Mouse (Mus musculus) midbrain, embryonic 14.5 days (tissue): ENCODE measurements around the gene Mfsd5. TPM values are rescaled to one million over a fixed set of nuclear protein-coding genes. Genes with fewer than 3 reads are reported as not detected.

Experiments used
- ATAC-seq: fragments of 200-750 bp; cut with Nextera tagmentation; 2 replicates; pipeline ENCODE4 v1.8.0; 2017; ENCODE audit warnings: moderate number of reproducible peaks, moderate library complexity; ENCODE audit not compliant: low FRiP score, low TSS enrichment
- DNase-seq: peaks from one replicate; pipeline ENCODE4 v3.0.0-alpha.2; 2015
- H3K27ac ChIP-seq: fragments of 300-500 bp; sonication (generic); replicated peaks from 2 replicates; pipeline ENCODE4 v1.5.1; 2014; ENCODE audit warnings: mild to moderate bottlenecking, low read depth, low read length, moderate library complexity
- H3K27me3 ChIP-seq: fragments of 300-500 bp; sonication (generic); 2 replicates; pipeline ENCODE4 v1.6.1; 2014; ENCODE audit warnings: low read length, control low read depth, mixed read lengths; ENCODE audit not compliant: control insufficient read depth, insufficient read depth
- H3K36me3 ChIP-seq: fragments of 300-500 bp; sonication (generic); 2 replicates; pipeline ENCODE4 v1.6.1; 2014; ENCODE audit warnings: low read length, control low read depth; ENCODE audit not compliant: control insufficient read depth, insufficient read depth
- H3K4me1 ChIP-seq: fragments of 300-500 bp; sonication (generic); 2 replicates; pipeline ENCODE4 v1.6.1; 2014; ENCODE audit warnings: mild to moderate bottlenecking, antibody characterized with exemption, low read length, control low read depth; ENCODE audit not compliant: control insufficient read depth, insufficient read depth
- H3K4me2 ChIP-seq: fragments of 300-500 bp; sonication (generic); 2 replicates; pipeline ENCODE4 v1.6.1; 2014; ENCODE audit warnings: mild to moderate bottlenecking, low read length, moderate library complexity
- H3K4me3 ChIP-seq: fragments of 300-500 bp; sonication (generic); replicated peaks from 2 replicates; pipeline ENCODE4 v1.5.1; 2014; ENCODE audit warnings: low read depth, low read length
- H3K9ac ChIP-seq: fragments of 300-500 bp; sonication (generic); replicated peaks from 2 replicates; pipeline ENCODE4 v1.6.1; 2014; ENCODE audit warnings: mild to moderate bottlenecking, low read length, moderate library complexity
- H3K9me3 ChIP-seq: fragments of 300-500 bp; sonication (generic); 2 replicates; pipeline ENCODE4 v1.6.1; 2016; ENCODE audit warnings: low read length, control low read depth, mixed read lengths; ENCODE audit not compliant: control insufficient read depth
- WGBS: fragments of 180-500 bp; shearing (Covaris S2); extraction: QIAGEN DNeasy Blood & Tissue Kit; methylation state at CpG from one replicate; pipeline ENCODE4 v1.1.7; 2014; 5-methylcytosine and 5-hydroxymethylcytosine counted together
- polyA plus RNA-seq: library from polyadenylated mRNA; unstranded; fragments of >200 nt; fragmentation: Nextera tagmentation; extraction: Ambion mirVana; gene quantifications from 2 replicates; pipeline ENCODE4 v1.2.1, GENCODE M21; 2014

Mfsd5 gene
- polyA plus RNA-seq: 51.9 and 53.3 TPM in 2 replicates

GRCm38 (mm10) chr15:102279092-102279782 lies at the start of gene Mfsd5:
TSS of gene Mfsd5 (plus strand) at chr15:102279454.
- peaks cover 14% of the 10 kb centered on the region for H3K36me3 ChIP-seq
- ATAC-seq: peak; percentile 96

GRCm38 (mm10) chr15:102230408-102231321 lies 48.6 kb upstream of the Mfsd5 start:
- Histone ChIP-seq H3K27ac (no peak overlapping the region), H3K9me3 (no peaks in the 10 kb centered on the region), H3K4me1 (0 out of 2 replicates have a peak, but pooled peaks cover 5% of the 10 kb centered on the region), H3K9ac (no peak overlapping the region), H3K36me3 (no peaks in the 10 kb centered on the region), H3K4me2 (no peak overlapping the region), H3K4me3 (no peak overlapping the region), H3K27me3 (no peaks in the 10 kb centered on the region)
- DNase-seq (no peak), ATAC-seq (no peak)
- WGBS: 83% methylated on average over 17 of the region's 17 CpGs

More at GRCm38 (mm10) chr15:102279092-102279782, at the start of gene Mfsd5:
- H3K4me1 ChIP-seq: peaks cover 10% of the 10 kb centered on the region
- H3K27me3 ChIP-seq: no peaks in the 10 kb centered on the region
- DNase-seq: peak; percentile 96
- H3K27ac ChIP-seq: peak within 1 kb of the TSS; percentile 84
- peak within 1 kb of the TSS; percentile 86 for H3K9ac ChIP-seq
- under 1% methylated on average over 65 of the region's 65 CpGs for WGBS
- H3K4me3 ChIP-seq: peak within 1 kb of the TSS; percentile 83
- H3K4me2 ChIP-seq: peak within 1 kb of the TSS; percentile 55
- H3K9me3 ChIP-seq: no peaks in the 10 kb centered on the region

- H3K9ac ChIP-seq: no peak within 1 kb of the TSS
- ATAC-seq (no peak), DNase-seq (no peak)
- no peaks in the 10 kb centered on the region for H3K27me3 ChIP-seq
- 0 out of 2 replicates have a peak, but pooled peaks cover 6% of the 10 kb centered on the region for H3K4me1 ChIP-seq
- no peaks in the 10 kb centered on the region for H3K9me3 ChIP-seq
- no peaks in the 10 kb centered on the region for H3K36me3 ChIP-seq
- H3K4me2 ChIP-seq: no peak within 1 kb of the TSS
- H3K4me3 ChIP-seq: no peak within 1 kb of the TSS
- no peak within 1 kb of the TSS for H3K27ac ChIP-seq
- WGBS: 66% methylated on average over 6 of the region's 6 CpGs
Observed at GRCm38 (mm10) chr15:102231748-102232147, 47.5 kb upstream of the Mfsd5 start, which contains the start of gene Itgb7. TSS of gene Itgb7 (minus strand) at chr15:102231944.

- Histone ChIP-seq H3K4me2 (no peak overlapping the region), H3K9me3 (no peaks in the 10 kb centered on the region), H3K27ac (no peak overlapping the region), H3K4me1 (0 out of 2 replicates have a peak, but pooled peaks cover 6% of the 10 kb centered on the region), H3K36me3 (no peaks in the 10 kb centered on the region), H3K4me3 (no peak overlapping the region), H3K9ac (no peak overlapping the region), H3K27me3 (no peaks in the 10 kb centered on the region)
- no peak for DNase-seq
- 87% methylated on average over 7 of the region's 7 CpGs for WGBS
- ATAC-seq: no peak
Observed at GRCm38 (mm10) chr15:102232764-102233163, 46.5 kb upstream of the Mfsd5 start.

GRCm38 (mm10) chr15:102233896-102234295 lies 45.4 kb upstream of the Mfsd5 start:
- Histone ChIP-seq H3K4me1 (0 out of 2 replicates have a peak, but pooled peaks cover 6% of the 10 kb centered on the region), H3K9ac (no peak overlapping the region), H3K4me3 (no peak overlapping the region), H3K4me2 (no peak overlapping the region), H3K36me3 (no peaks in the 10 kb centered on the region), H3K9me3 (no peaks in the 10 kb centered on the region), H3K27ac (no peak overlapping the region), H3K27me3 (no peaks in the 10 kb centered on the region)
- ATAC-seq (no peak), DNase-seq (no peak)
- WGBS: 30% methylated on average over 2 of the region's 2 CpGs

GRCm38 (mm10) chr15:102235371-102236027 lies 43.8 kb upstream of the Mfsd5 start:
- H3K9me3 ChIP-seq: no peaks in the 10 kb centered on the region
- no peak overlapping the region for H3K4me3 ChIP-seq
- H3K27ac ChIP-seq: no peak overlapping the region
- no peak for DNase-seq
- WGBS: 18% methylated on average over 21 of the region's 21 CpGs
- H3K4me2 ChIP-seq: peak overlapping the region; percentile 11
- ATAC-seq: no peak; the same call in 1 of the 2 replicates
- H3K9ac ChIP-seq: no peak overlapping the region
- 0 out of 2 replicates have a peak, but pooled peaks cover 6% of the 10 kb centered on the region for H3K4me1 ChIP-seq
- H3K36me3 ChIP-seq: no peaks in the 10 kb centered on the region
- H3K27me3 ChIP-seq: no peaks in the 10 kb centered on the region

GRCm38 (mm10) chr15:102238543-102239259 lies 40.6 kb upstream of the Mfsd5 start:
- DNase-seq (no peak), ATAC-seq (no peak)
- Histone ChIP-seq H3K27me3 (peaks cover 13% of the 10 kb centered on the region), H3K4me2 (no peak overlapping the region), H3K4me1 (0 out of 2 replicates have a peak, but pooled peaks cover 6% of the 10 kb centered on the region), H3K4me3 (no peak overlapping the region), H3K9ac (no peak overlapping the region), H3K27ac (no peak overlapping the region), H3K9me3 (no peaks in the 10 kb centered on the region), H3K36me3 (no peaks in the 10 kb centered on the region)
- 83% methylated on average over 14 of the region's 14 CpGs for whole genome bisulfite sequencing

- no peak overlapping the region for H3K27ac ChIP-seq
- peak; percentile 63 for ATAC-seq
- WGBS: 9% methylated on average over 9 of the region's 9 CpGs
- peak; percentile 87 for DNase-seq
- no peak overlapping the region for H3K9ac ChIP-seq
- H3K4me3 ChIP-seq: no peak overlapping the region
- no peaks in the 10 kb centered on the region for H3K9me3 ChIP-seq
- no peak overlapping the region for H3K4me2 ChIP-seq
- 0 out of 2 replicates have a peak, but pooled peaks cover 6% of the 10 kb centered on the region for H3K4me1 ChIP-seq
- H3K27me3 ChIP-seq: peaks cover 19% of the 10 kb centered on the region
- no peaks in the 10 kb centered on the region for H3K36me3 ChIP-seq
Observed at GRCm38 (mm10) chr15:102239260-102239590, 40.0 kb upstream of the Mfsd5 start.
